9 mouse cellular contexts compared by ENCODE assay signal in genomic region chr7:105569512-105570496, GRCm38 (mm10). TPM values are rescaled to one million over a fixed set of nuclear protein-coding genes. Genes with fewer than 3 reads are reported as not detected.
DNase-seq lines count a peak whose midpoint lies in the region; ATAC-seq and TF ChIP-seq lines count a peak whose summit lies in the region.
"Had no signal": no experiment of that assay in that cellular context is flagged by ENCODE, and none has a peak within 500 bp of the region (broad histone marks: within the 10 kb centered on the region; RNA-seq: fewer than 3 reads in every experiment).

No protein-coding gene starts in this region.

- peaks cover 43% of the 10 kb centered on the region for H3K36me3 ChIP-seq in kidney, embryonic 16.5 days (ENCODE audit: insufficient read depth, low read length)
- peaks cover 51% of the 10 kb centered on the region for H3K36me3 ChIP-seq in forebrain, postnatal 0 days (ENCODE audit: insufficient read depth)
- peaks cover 40% of the 10 kb centered on the region for H3K36me3 ChIP-seq in midbrain, embryonic 16.5 days (ENCODE audit: control insufficient read depth, insufficient read depth, low read length)

- H3K9ac ChIP-seq in kidney, embryonic 16.5 days (replicated peaks; ENCODE audit: low read length): no peak overlapping the region
- peak overlapping the region; percentile 61 for H3K9ac ChIP-seq in forebrain, postnatal 0 days
- peak overlapping the region; percentile 66 for H3K9ac ChIP-seq in midbrain, embryonic 16.5 days (ENCODE audit: low read depth, low read length)

- no peak overlapping the region for H3K4me3 ChIP-seq in kidney, embryonic 16.5 days (ENCODE audit: low read length)
- H3K4me3 ChIP-seq in forebrain, postnatal 0 days (ENCODE audit: low read depth, low read length): peak overlapping the region; percentile 36
- peak overlapping the region; percentile 38 for H3K4me3 ChIP-seq in midbrain, embryonic 16.5 days (ENCODE audit: low read depth, low read length)

- no peak for TF ChIP-seq CTCF in forebrain, postnatal 0 days (IDR thresholded peaks at IDR 0.05; ENCODE audit: low read depth)

- H3K4me2 ChIP-seq in kidney, embryonic 16.5 days (replicated peaks; ENCODE audit: low read depth, low read length): 0 out of 2 replicates have a peak overlapping the region, but pooled peaks have one; percentile 0
- peak overlapping the region; percentile 63 for H3K4me2 ChIP-seq in forebrain, postnatal 0 days (ENCODE audit: low read depth)
- peak overlapping the region; percentile 78 for H3K4me2 ChIP-seq in midbrain, embryonic 16.5 days (ENCODE audit: low read length)

- H3K27ac ChIP-seq in kidney, embryonic 16.5 days (ENCODE audit: low read length): 0 out of 2 replicates have a peak overlapping the region, but pooled peaks have one; percentile 8
- H3K27ac ChIP-seq in forebrain, postnatal 0 days (ENCODE audit: low read depth, low read length): peak overlapping the region; percentile 88
- peak overlapping the region; percentile 93 for H3K27ac ChIP-seq in midbrain, embryonic 16.5 days (ENCODE audit: low read length)

- H3K9me3 ChIP-seq in kidney, embryonic 16.5 days (ENCODE audit: low read length): no peaks in the 10 kb centered on the region
- H3K9me3 ChIP-seq in forebrain, postnatal 0 days (ENCODE audit: low read length): no peaks in the 10 kb centered on the region
- H3K9me3 ChIP-seq in midbrain, embryonic 16.5 days (replicated peaks; ENCODE audit: control insufficient read depth, low read length, poor library complexity, severe bottlenecking): no peaks in the 10 kb centered on the region

- H3K27me3 ChIP-seq in kidney, embryonic 16.5 days (ENCODE audit: insufficient read depth, low read length): no peaks in the 10 kb centered on the region
- no peaks in the 10 kb centered on the region for H3K27me3 ChIP-seq in forebrain, postnatal 0 days (ENCODE audit: insufficient read depth, low read length)
- no peaks in the 10 kb centered on the region for H3K27me3 ChIP-seq in midbrain, embryonic 16.5 days (ENCODE audit: control insufficient read depth, insufficient read depth, low read depth, low read length)

- ATAC-seq in kidney, embryonic 16.5 days (ENCODE audit: low FRiP score, low TSS enrichment): peak; percentile 20; the same call in 1 of the 2 replicates
- ATAC-seq in forebrain, postnatal 0 days: peak; percentile 61
- ATAC-seq in midbrain, embryonic 16.5 days: peak; percentile 63

- no peak for DNase-seq in kidney, adult 18-20 months
- peak; percentile 89 for DNase-seq in cerebellum, adult 8-10 months
- peak; percentile 62 for DNase-seq in forebrain, postnatal 0 days
- no peak for DNase-seq in spleen, postnatal 4 days (ENCODE audit: low spot score in 2 of 2)
- DNase-seq in right cerebral cortex, adult 18-20 months: no peak
- no peak for DNase-seq in urinary bladder, adult 18-20 months (ENCODE audit: low spot score in 2 of 2)

- peaks cover 17% of the 10 kb centered on the region for H3K4me1 ChIP-seq in kidney, embryonic 16.5 days (ENCODE audit: insufficient read depth, low read length)
- peaks cover 25% of the 10 kb centered on the region for H3K4me1 ChIP-seq in forebrain, postnatal 0 days (ENCODE audit: insufficient read depth)
- peaks cover 46% of the 10 kb centered on the region for H3K4me1 ChIP-seq in midbrain, embryonic 16.5 days (ENCODE audit: control insufficient read depth, insufficient read depth, low read length)

- 38% methylated on average over 12 of the region's 12 CpGs for WGBS in kidney, embryonic 16.5 days
- WGBS in forebrain, postnatal 0 days: 5% methylated on average over 12 of the region's 12 CpGs
- WGBS in midbrain, embryonic 16.5 days: 4% methylated on average over 12 of the region's 12 CpGs

RNA-seq across cellular contexts. Expression of gene Apbb1, which starts 11.6 kb away (rescaled TPM):
- polyA plus RNA-seq in kidney, embryonic 16.5 days (2015; fragmentation: Nextera tagmentation; extraction: Ambion mirVana): 62.1 and 62.2 TPM in 2 replicates
- 451 and 455 TPM in 2 replicates for total RNA-seq in forebrain, postnatal 0 days (2014; rRNA removed)
- 329 and 350 TPM in 2 replicates for polyA plus RNA-seq in forebrain, postnatal 0 days (2015; fragmentation: Nextera tagmentation; extraction: Ambion mirVana)
- 333 and 360 TPM in 2 replicates for polyA plus RNA-seq in midbrain, embryonic 16.5 days (2015; fragmentation: Nextera tagmentation; extraction: Ambion mirVana)

RNA-seq across cellular contexts. Expression of gene Smpd1, which starts 15.6 kb away (rescaled TPM):
- 58.7 and 60.7 TPM in 2 replicates for polyA plus RNA-seq in kidney, embryonic 16.5 days (2015; fragmentation: Nextera tagmentation; extraction: Ambion mirVana)
- 100 and 124 TPM in 2 replicates for total RNA-seq in forebrain, postnatal 0 days (2014; rRNA removed)
- polyA plus RNA-seq in forebrain, postnatal 0 days (2015; fragmentation: Nextera tagmentation; extraction: Ambion mirVana): 88.8 and 100 TPM in 2 replicates
- polyA plus RNA-seq in midbrain, embryonic 16.5 days (2015; fragmentation: Nextera tagmentation; extraction: Ambion mirVana): 95.2 and 104 TPM in 2 replicates

RNA-seq across cellular contexts. Expression of gene Hpx, which starts 30.1 kb away (rescaled TPM):
- 1.3 and 1.7 TPM in 2 replicates for polyA plus RNA-seq in kidney, embryonic 16.5 days (2015; fragmentation: Nextera tagmentation; extraction: Ambion mirVana)
- not detected in 2 replicates for total RNA-seq in forebrain, postnatal 0 days (2014; rRNA removed)
- 0.17 and 0.21 TPM in 2 replicates for polyA plus RNA-seq in forebrain, postnatal 0 days (2015; fragmentation: Nextera tagmentation; extraction: Ambion mirVana)
- 0.16 and 0.32 TPM in 2 replicates for polyA plus RNA-seq in midbrain, embryonic 16.5 days (2015; fragmentation: Nextera tagmentation; extraction: Ambion mirVana)
- total RNA-seq: CH12.LX had no signal

Comparison
In these comparisons a context has a peak if more than half of its experiments do, and no peak if none do; other contexts are left out.
1. H3K27ac ChIP-seq: peak in every context shown above with its lines; median percentile 93 in midbrain, embryonic 16.5 days; 88 in forebrain, postnatal 0 days; 8 in kidney, embryonic 16.5 days.
2. H3K4me2 ChIP-seq: peak in every context shown above with its lines; median percentile 78 in midbrain, embryonic 16.5 days; 63 in forebrain, postnatal 0 days; 0 in kidney, embryonic 16.5 days.
3. DNase-seq: peak in cerebellum, adult 8-10 months (single experiment) and forebrain, postnatal 0 days (single experiment); none in kidney, adult 18-20 months (single experiment), spleen, postnatal 4 days (0 of 2), right cerebral cortex, adult 18-20 months (single experiment) and urinary bladder, adult 18-20 months (0 of 2).
4. Peak in every context shown above with its lines, with median percentiles within 50 percentile points of each other: ATAC-seq.